Mouse (Mus musculus) embryonic facial prominence, embryonic 12.5 days (tissue): ENCODE measurements around the gene Clmp. TPM values are rescaled to one million over a fixed set of nuclear protein-coding genes. Genes with fewer than 3 reads are reported as not detected.
"Not testable (repeated sequence)": the region's sequence is repeated elsewhere in the genome, so short reads cannot be mapped to it uniquely, and the experiment has no call there.

Experiments
- ATAC-seq: fragments of 200-750 bp; cut with Nextera tagmentation; 2 replicates; pipeline ENCODE4 v1.8.0; 2017; ENCODE audit not compliant: insufficient number of reproducible peaks, insufficient read depth, low FRiP score, low TSS enrichment
- H3K27ac ChIP-seq: fragments of 300-500 bp; sonication (generic); 2 replicates; pipeline ENCODE4 v1.5.1; 2016; ENCODE audit warnings: mild to moderate bottlenecking
- H3K27me3 ChIP-seq: fragments of 300-500 bp; sonication (generic); 2 replicates; pipeline ENCODE4 v1.6.1; 2016; ENCODE audit warnings: mild to moderate bottlenecking, moderate library complexity
- H3K36me3 ChIP-seq: fragments of 300-500 bp; sonication (generic); 2 replicates; pipeline ENCODE4 v1.6.1; 2016; ENCODE audit warnings: mild to moderate bottlenecking
- H3K4me1 ChIP-seq: fragments of 300-500 bp; sonication (generic); 2 replicates; pipeline ENCODE4 v1.6.1; 2016
- H3K4me2 ChIP-seq: fragments of 300-500 bp; sonication (generic); replicated peaks from 2 replicates; pipeline ENCODE4 v1.6.1; 2016; ENCODE audit warnings: mild to moderate bottlenecking, moderate library complexity
- H3K4me3 ChIP-seq: fragments of 300-500 bp; sonication (generic); 2 replicates; pipeline ENCODE4 v1.5.1; 2016; ENCODE audit warnings: mild to moderate bottlenecking
- H3K9ac ChIP-seq: fragments of 300-500 bp; sonication (generic); 2 replicates; pipeline ENCODE4 v1.6.1; 2016; ENCODE audit warnings: mild to moderate bottlenecking, moderate library complexity
- H3K9me3 ChIP-seq: fragments of 300-500 bp; sonication (generic); 2 replicates; pipeline ENCODE4 v1.6.1; 2016; ENCODE audit warnings: mild to moderate bottlenecking, moderate library complexity
- WGBS: fragments of 180-500 bp; shearing (Covaris S2); methylation state at CpG from one replicate; pipeline ENCODE4 v1.1.7; 2016; 5-methylcytosine and 5-hydroxymethylcytosine counted together
- polyA plus RNA-seq: library from polyadenylated mRNA; unstranded; fragments of >200 nt; fragmentation: Nextera tagmentation; extraction: Ambion mirVana; gene quantifications from 2 replicates; pipeline ENCODE4 v1.2.1, GENCODE M21; 2016

Clmp gene
- polyA plus RNA-seq, 1 experiment from 2014 or later = 75.9 TPM

- Histone ChIP-seq H3K36me3 (peaks cover 43% of the 10 kb centered on the region), H3K27ac (no peak overlapping the region), H3K27me3 (no peaks in the 10 kb centered on the region), H3K4me2 (no peak overlapping the region), H3K4me3 (no peak overlapping the region), H3K9me3 (no peaks in the 10 kb centered on the region), H3K9ac (no peak overlapping the region), H3K4me1 (peaks cover 8% of the 10 kb centered on the region)
- 92% methylated on average over 6 of the region's 6 CpGs for WGBS
- ATAC-seq = no peak
Observed at GRCm38 (mm10) chr9:40762354-40762753, 76.6 kb downstream of the Clmp start.

DNA sequence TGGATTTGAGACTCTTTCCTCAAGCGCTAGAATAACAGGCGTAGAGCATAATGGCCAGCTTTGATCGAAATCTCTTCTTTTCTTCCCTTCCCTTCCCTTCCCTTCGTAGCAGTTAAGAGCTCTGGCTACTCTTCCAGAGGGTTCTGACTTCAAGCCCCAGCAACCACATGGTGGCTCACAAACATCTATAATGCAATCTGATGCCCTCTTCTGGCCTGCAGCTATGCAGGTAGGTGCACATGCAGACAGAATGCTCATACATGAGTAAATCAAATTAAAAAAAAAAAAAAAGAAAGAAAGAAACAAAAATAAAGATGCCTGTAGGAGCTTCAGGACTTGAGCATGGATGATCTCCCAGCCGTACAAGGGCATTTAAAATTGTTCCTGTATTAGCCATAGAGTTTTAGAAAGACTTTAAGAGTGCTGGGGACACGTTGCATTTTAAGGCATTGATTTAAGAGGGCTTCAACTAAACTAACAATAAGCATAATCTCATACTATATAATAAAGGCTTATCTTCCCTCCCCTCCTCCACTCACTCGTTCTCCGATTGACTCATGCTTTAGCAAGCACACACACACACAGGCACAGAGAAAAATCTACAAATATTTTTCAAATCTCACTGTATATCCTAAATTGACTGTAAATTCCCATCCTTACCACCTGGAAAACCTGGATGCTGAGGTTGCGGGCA is 79.3 kb downstream of the Clmp start:
- H3K27me3 ChIP-seq = no peaks in the 10 kb centered on the region
- no peaks in the 10 kb centered on the region for H3K9me3 ChIP-seq
- ATAC-seq = no peak
- H3K4me1 ChIP-seq = no peaks in the 10 kb centered on the region
- 91% methylated on average over 8 of the region's 9 CpGs for WGBS
- no peak overlapping the region for H3K4me3 ChIP-seq
- H3K4me2 ChIP-seq = no peak overlapping the region
- H3K27ac ChIP-seq = no peak overlapping the region
- no peak overlapping the region for H3K9ac ChIP-seq
- peaks cover 45% of the 10 kb centered on the region for H3K36me3 ChIP-seq

GRCm38 (mm10) chr9:40765581-40765940 is 79.8 kb downstream of the Clmp start:
- Histone ChIP-seq H3K4me3 (no peak overlapping the region), H3K4me1 (no peaks in the 10 kb centered on the region), H3K4me2 (no peak overlapping the region), H3K9ac (no peak overlapping the region), H3K27me3 (no peaks in the 10 kb centered on the region), H3K9me3 (no peaks in the 10 kb centered on the region), H3K27ac (no peak overlapping the region), H3K36me3 (peaks cover 45% of the 10 kb centered on the region)
- no peak for ATAC-seq
- 77% methylated on average over 12 of the region's 12 CpGs for WGBS

- Histone ChIP-seq H3K36me3 (peaks cover 42% of the 10 kb centered on the region), H3K27me3 (no peaks in the 10 kb centered on the region), H3K27ac (no peak overlapping the region), H3K4me1 (no peaks in the 10 kb centered on the region), H3K4me2 (no peak overlapping the region), H3K9me3 (no peaks in the 10 kb centered on the region), H3K4me3 (no peak overlapping the region), H3K9ac (no peak overlapping the region)
- no peak for ATAC-seq
- WGBS = 71% methylated on average over 7 of the region's 7 CpGs
Observed at GRCm38 (mm10) chr9:40766058-40766605, 80.4 kb downstream of the Clmp start.

- Histone ChIP-seq H3K36me3 (peaks cover 38% of the 10 kb centered on the region), H3K4me3 (no peak overlapping the region), H3K27me3 (no peaks in the 10 kb centered on the region), H3K27ac (no peak overlapping the region), H3K4me2 (no peak overlapping the region), H3K4me1 (no peaks in the 10 kb centered on the region), H3K9ac (no peak overlapping the region), H3K9me3 (no peaks in the 10 kb centered on the region)
- ATAC-seq = no peak
- WGBS = 84% methylated on average over 4 of the region's 4 CpGs
Observed at GRCm38 (mm10) chr9:40767946-40768345, 82.2 kb downstream of the Clmp start.

DNA sequence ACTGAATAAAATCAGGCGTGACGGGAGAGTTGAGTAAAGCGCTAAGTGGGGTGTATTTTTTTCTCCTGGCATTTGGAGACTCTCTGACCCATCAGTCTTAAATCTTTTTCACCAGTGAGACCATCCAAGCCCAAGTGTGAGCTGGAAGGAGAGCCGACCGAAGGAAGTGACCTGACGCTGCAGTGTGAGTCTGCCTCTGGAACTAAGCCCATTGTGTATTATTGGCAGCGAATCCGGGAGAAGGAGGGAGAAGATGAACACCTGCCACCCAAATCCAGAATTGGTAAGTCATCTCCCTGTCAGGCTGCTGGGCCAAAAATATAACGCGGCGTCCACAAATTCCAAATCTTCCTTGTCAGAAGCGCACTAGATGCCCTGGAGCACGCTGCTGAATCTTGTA is 86.5 kb downstream of the Clmp start:
- 81% methylated on average over 13 of the region's 13 CpGs for WGBS
- ATAC-seq = no peak

GRCm38 (mm10) chr9:40773142-40773541 is 87.4 kb downstream of the Clmp start:
- H3K36me3 ChIP-seq = peaks cover 35% of the 10 kb centered on the region
- H3K9me3 ChIP-seq, H3K4me3 ChIP-seq, H3K4me2 ChIP-seq, H3K27ac ChIP-seq, ATAC-seq, H3K4me1 ChIP-seq, H3K27me3 ChIP-seq, H3K9ac ChIP-seq: not testable (repeated sequence)
- WGBS = 81% methylated on average over 6 of the region's 6 CpGs

More for the DNA sequence above, 86.5 kb downstream of the Clmp start:
- Histone ChIP-seq H3K27ac (no peak overlapping the region), H3K9ac (no peak overlapping the region), H3K27me3 (no peaks in the 10 kb centered on the region), H3K9me3 (no peaks in the 10 kb centered on the region), H3K36me3 (peaks cover 38% of the 10 kb centered on the region), H3K4me1 (no peaks in the 10 kb centered on the region), H3K4me3 (no peak overlapping the region), H3K4me2 (no peak overlapping the region)

DNA sequence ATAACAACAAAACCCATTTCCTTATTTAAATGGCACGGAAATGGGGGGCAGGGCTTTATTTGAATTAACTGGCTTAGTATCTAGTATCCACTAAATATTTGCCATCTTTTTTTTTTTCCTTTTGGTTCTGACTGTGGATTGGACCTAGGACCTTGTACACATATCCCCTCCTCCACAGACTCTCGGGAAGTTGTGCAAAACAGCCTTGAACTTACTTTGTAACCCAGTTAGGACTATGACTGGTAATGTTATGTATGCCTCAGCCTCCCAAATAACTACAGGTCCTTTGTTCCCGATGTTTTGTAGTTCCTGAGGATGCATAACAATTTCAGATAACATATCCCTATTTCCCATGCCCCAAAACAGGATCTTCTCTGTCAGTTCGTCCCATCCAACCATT is 88.1 kb downstream of the Clmp start:
- no peak for ATAC-seq
- Histone ChIP-seq H3K9ac (no peak overlapping the region), H3K4me1 (no peaks in the 10 kb centered on the region), H3K9me3 (no peaks in the 10 kb centered on the region), H3K36me3 (peaks cover 35% of the 10 kb centered on the region), H3K27me3 (no peaks in the 10 kb centered on the region), H3K4me3 (no peak overlapping the region), H3K4me2 (no peak overlapping the region), H3K27ac (no peak overlapping the region)
- WGBS = 87% methylated on average over 4 of the region's 4 CpGs

DNA sequence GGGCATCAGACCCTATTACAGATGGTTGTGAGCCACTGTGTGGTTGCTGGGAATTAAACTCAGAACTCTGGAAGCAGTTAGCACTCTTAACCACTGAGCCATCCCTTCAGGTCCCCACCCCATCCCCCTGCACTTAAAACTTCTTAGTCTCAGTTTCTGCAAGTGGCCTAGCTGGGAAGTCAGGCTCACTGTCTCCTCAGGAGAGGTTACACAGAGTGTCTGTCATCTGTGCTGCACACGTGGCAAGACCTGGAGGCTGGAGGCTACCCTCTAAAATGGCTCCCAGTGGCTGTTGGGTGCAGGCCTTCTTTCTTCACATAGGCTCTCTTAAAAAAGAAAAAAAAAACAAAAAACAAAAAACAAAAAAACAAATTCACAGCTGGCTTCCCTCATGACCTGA is 90.3 kb downstream of the Clmp start:
- Histone ChIP-seq H3K4me3 (no peak overlapping the region), H3K9ac (no peak overlapping the region), H3K27ac (peak overlapping the region; percentile 60; the same call in 1 of the 2 replicates), H3K36me3 (peaks cover 43% of the 10 kb centered on the region), H3K9me3 (no peaks in the 10 kb centered on the region), H3K4me2 (no peak overlapping the region), H3K27me3 (no peaks in the 10 kb centered on the region), H3K4me1 (no peaks in the 10 kb centered on the region)
- no peak for ATAC-seq
- 43% methylated on average over 1 of the region's 1 CpGs for WGBS

- no peak for ATAC-seq
- Histone ChIP-seq H3K9me3 (no peaks in the 10 kb centered on the region), H3K36me3 (peaks cover 49% of the 10 kb centered on the region), H3K4me1 (no peaks in the 10 kb centered on the region), H3K27ac (no peak overlapping the region), H3K9ac (no peak overlapping the region), H3K4me3 (no peak overlapping the region), H3K27me3 (no peaks in the 10 kb centered on the region), H3K4me2 (no peak overlapping the region)
- WGBS = 62% methylated on average over 11 of the region's 11 CpGs
Observed at GRCm38 (mm10) chr9:40776459-40777248, 90.9 kb downstream of the Clmp start.

DNA sequence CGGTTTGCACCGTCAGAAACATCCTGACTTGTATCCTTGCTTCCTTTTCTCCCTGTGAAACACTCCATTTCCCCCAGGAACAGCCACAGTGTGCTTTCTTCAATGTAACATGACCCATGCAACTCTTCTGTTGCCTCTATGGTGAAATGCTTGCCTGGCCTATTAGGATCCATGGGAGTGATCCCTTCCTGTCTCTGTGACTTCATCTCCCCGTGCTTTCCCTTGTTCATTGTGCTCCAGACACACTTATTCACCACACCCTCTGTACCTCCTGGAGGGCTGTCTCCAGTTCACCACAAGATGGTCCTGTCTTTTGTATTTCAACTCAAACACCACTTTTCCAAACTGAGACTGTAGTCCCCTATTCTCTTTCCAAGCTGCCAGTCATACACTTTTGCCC is 94.3 kb downstream of the Clmp start:
- WGBS = 64% methylated on average over 3 of the region's 3 CpGs
- Histone ChIP-seq H3K9ac (no peak overlapping the region), H3K9me3 (no peaks in the 10 kb centered on the region), H3K4me3 (no peak overlapping the region), H3K36me3 (peaks cover 32% of the 10 kb centered on the region), H3K27ac (no peak overlapping the region), H3K27me3 (no peaks in the 10 kb centered on the region), H3K4me1 (peaks cover 20% of the 10 kb centered on the region), H3K4me2 (no peak overlapping the region)
- ATAC-seq = no peak
